Mouse (Mus musculus): ENCODE measurements around the gene Rab43.

The Rab43 gene

GRCm38 (mm10) chr6:87746059-87746458 is 65.9 kb downstream of the Rab43 start:
- DNase-seq: no peak

GRCm38 (mm10) chr6:87745301-87745700 is 66.7 kb downstream of the Rab43 start:
- DNase-seq: no peak

GRCm38 (mm10) chr6:87744632-87745031 is 67.3 kb downstream of the Rab43 start:
- no peak for DNase-seq

GRCm38 (mm10) chr6:87743281-87743680 is 68.7 kb downstream of the Rab43 start:
- DNase-seq: no peak

- DNase-seq: no peak
These were observed 69.2 kb downstream of the Rab43 start for GRCm38 (mm10) chr6:87742804-87743203.

GRCm38 (mm10) chr6:87741978-87742377 is 70.0 kb downstream of the Rab43 start:
- DNase-seq: no peak

- no peak for DNase-seq
These were observed 71.5 kb downstream of the Rab43 start for GRCm38 (mm10) chr6:87740496-87740895.

- no peak for DNase-seq
These were observed 72.1 kb downstream of the Rab43 start for GRCm38 (mm10) chr6:87739898-87740297.
